Mouse (Mus musculus) lung, embryonic 14.5 days (tissue): Measurements from ENCODE around the gene Timp3. TPM values are rescaled to one million over a fixed set of nuclear protein-coding genes. Genes with fewer than 3 reads are reported as not detected.

Source experiments
- ATAC-seq: fragments of 200-750 bp; cut with Nextera tagmentation; 2 replicates; pipeline ENCODE4 v1.8.0; 2017; ENCODE audit warnings: mild to moderate bottlenecking, moderate TSS enrichment, moderate library complexity; ENCODE audit not compliant: insufficient read depth
- DNase-seq: peaks from one replicate; pipeline ENCODE4 v3.0.0-alpha.2; 2015
- H3K27ac ChIP-seq: fragments of 300-500 bp; sonication (generic); 2 replicates; pipeline ENCODE4 v1.5.1; 2014; ENCODE audit warnings: low read depth, mild to moderate bottlenecking, moderate library complexity
- H3K27me3 ChIP-seq: fragments of 300-500 bp; sonication (generic); 2 replicates; pipeline ENCODE4 v1.6.1; 2014; ENCODE audit warnings: low read length, control low read depth; ENCODE audit not compliant: insufficient read depth
- H3K36me3 ChIP-seq: fragments of 300-500 bp; sonication (generic); 2 replicates; pipeline ENCODE4 v1.6.1; 2014; ENCODE audit warnings: control low read depth; ENCODE audit not compliant: insufficient read depth
- H3K4me1 ChIP-seq: fragments of 300-500 bp; sonication (generic); 2 replicates; pipeline ENCODE4 v1.6.1; 2014; ENCODE audit warnings: antibody characterized with exemption, control low read depth; ENCODE audit not compliant: insufficient read depth
- H3K4me2 ChIP-seq: fragments of 300-500 bp; sonication (generic); 2 replicates; pipeline ENCODE4 v1.6.1; 2014; ENCODE audit warnings: mild to moderate bottlenecking
- H3K4me3 ChIP-seq: fragments of 300-500 bp; sonication (generic); 2 replicates; pipeline ENCODE4 v1.5.1; 2014; ENCODE audit warnings: low read depth, low read length
- H3K9ac ChIP-seq: fragments of 300-500 bp; sonication (generic); 2 replicates; pipeline ENCODE4 v1.6.1; 2014
- H3K9me3 ChIP-seq: fragments of 300-500 bp; sonication (generic); 2 replicates; pipeline ENCODE4 v1.6.1; 2016; ENCODE audit warnings: low read depth, low read length, control low read depth
- CTCF ChIP-seq: IDR thresholded peaks from 2 replicates; pipeline ENCODE4 v1.5.1; 2016; ENCODE audit warnings: antibody characterized with exemption, low read depth
- WGBS: fragments of 180-500 bp; shearing (Covaris S2); extraction: QIAGEN DNeasy Blood & Tissue Kit; methylation state at CpG from one replicate; pipeline ENCODE4 v1.1.7; 2014; 5-methylcytosine and 5-hydroxymethylcytosine counted together
- polyA plus RNA-seq: library from polyadenylated mRNA; unstranded; fragments of >200 nt; fragmentation: Nextera tagmentation; extraction: Ambion mirVana; gene quantifications from 2 replicates; pipeline ENCODE4 v1.2.1, GENCODE M21; 2014

Gene Timp3
- polyA plus RNA-seq, 1 experiment from 2014 or later = 44.1 TPM

- DNase-seq = no peak
- Histone ChIP-seq H3K4me2 (no peak overlapping the region), H3K36me3 (no peaks in the 10 kb centered on the region), H3K9me3 (no peaks in the 10 kb centered on the region), H3K27me3 (no peaks in the 10 kb centered on the region), H3K27ac (no peak overlapping the region), H3K9ac (no peak overlapping the region), H3K4me3 (no peak overlapping the region), H3K4me1 (peaks cover 11% of the 10 kb centered on the region)
- no peak for ATAC-seq
- TF ChIP-seq CTCF = no peak
- 87% methylated on average over 2 of the region's 2 CpGs for WGBS
These were observed 84.5 kb downstream of the Timp3 start for GRCm38 (mm10) chr10:86384655-86385054.

GRCm38 (mm10) chr10:86385656-86386055 lies 85.5 kb downstream of the Timp3 start:
- Histone ChIP-seq H3K4me2 (no peak overlapping the region), H3K4me3 (no peak overlapping the region), H3K36me3 (no peaks in the 10 kb centered on the region), H3K9me3 (no peaks in the 10 kb centered on the region), H3K9ac (no peak overlapping the region), H3K27me3 (no peaks in the 10 kb centered on the region), H3K27ac (no peak overlapping the region), H3K4me1 (peaks cover 11% of the 10 kb centered on the region)
- 78% methylated on average over 4 of the region's 4 CpGs for WGBS
- DNase-seq (no peak), ATAC-seq (no peak)
- TF ChIP-seq CTCF = no peak

- Histone ChIP-seq H3K27me3 (no peaks in the 10 kb centered on the region), H3K36me3 (no peaks in the 10 kb centered on the region), H3K27ac (no peak overlapping the region), H3K9me3 (no peaks in the 10 kb centered on the region), H3K4me3 (no peak overlapping the region), H3K9ac (no peak overlapping the region), H3K4me2 (no peak overlapping the region), H3K4me1 (peaks cover 11% of the 10 kb centered on the region)
- 84% methylated on average over 4 of the region's 4 CpGs for WGBS
- ATAC-seq = no peak
- TF ChIP-seq CTCF = no peak
- DNase-seq = no peak
These were observed 86.1 kb downstream of the Timp3 start for GRCm38 (mm10) chr10:86386232-86386631.

- H3K9ac ChIP-seq = no peak overlapping the region
- WGBS = 42% methylated on average over 5 of the region's 5 CpGs
- H3K4me2 ChIP-seq = no peak overlapping the region
- no peaks in the 10 kb centered on the region for H3K9me3 ChIP-seq
- peak; percentile 53 for DNase-seq
- no peak overlapping the region for H3K4me3 ChIP-seq
- no peak for TF ChIP-seq CTCF
- no peak overlapping the region for H3K27ac ChIP-seq
- no peaks in the 10 kb centered on the region for H3K36me3 ChIP-seq
- ATAC-seq = no peak
- no peaks in the 10 kb centered on the region for H3K27me3 ChIP-seq
- H3K4me1 ChIP-seq = peaks cover 11% of the 10 kb centered on the region
These were observed 87.8 kb downstream of the Timp3 start for GRCm38 (mm10) chr10:86387821-86388440.

GRCm38 (mm10) chr10:86388803-86389202 lies 88.6 kb downstream of the Timp3 start:
- 75% methylated on average over 6 of the region's 6 CpGs for WGBS
- H3K9ac ChIP-seq = no peak overlapping the region

GRCm38 (mm10) chr10:86389357-86389756 lies 89.2 kb downstream of the Timp3 start:
- H3K27me3 ChIP-seq = no peaks in the 10 kb centered on the region
- ATAC-seq (no peak), DNase-seq (no peak)
- no peaks in the 10 kb centered on the region for H3K36me3 ChIP-seq
- no peak for TF ChIP-seq CTCF
- H3K4me2 ChIP-seq = no peak overlapping the region
- no peak overlapping the region for H3K4me3 ChIP-seq
- no peaks in the 10 kb centered on the region for H3K9me3 ChIP-seq
- WGBS = 70% methylated on average over 3 of the region's 3 CpGs
- H3K9ac ChIP-seq = no peak overlapping the region
- no peak overlapping the region for H3K27ac ChIP-seq
- H3K4me1 ChIP-seq = peaks cover 11% of the 10 kb centered on the region

More at GRCm38 (mm10) chr10:86388803-86389202, 88.6 kb downstream of the Timp3 start:
- Histone ChIP-seq H3K4me1 (peaks cover 11% of the 10 kb centered on the region), H3K27me3 (no peaks in the 10 kb centered on the region), H3K36me3 (no peaks in the 10 kb centered on the region), H3K27ac (no peak overlapping the region), H3K4me3 (no peak overlapping the region), H3K9me3 (no peaks in the 10 kb centered on the region), H3K4me2 (no peak overlapping the region)
- no peak for DNase-seq
- ATAC-seq = no peak
- TF ChIP-seq CTCF = no peak

GRCm38 (mm10) chr10:86389913-86390312 lies 89.7 kb downstream of the Timp3 start:
- H3K4me2 ChIP-seq = no peak overlapping the region
- H3K9me3 ChIP-seq = no peaks in the 10 kb centered on the region
- H3K4me3 ChIP-seq = no peak overlapping the region
- no peak for DNase-seq
- H3K36me3 ChIP-seq = no peaks in the 10 kb centered on the region
- H3K9ac ChIP-seq = no peak overlapping the region
- TF ChIP-seq CTCF = no peak
- 43% methylated on average over 2 of the region's 2 CpGs for WGBS
- H3K27me3 ChIP-seq = no peaks in the 10 kb centered on the region
- no peak overlapping the region for H3K27ac ChIP-seq
- H3K4me1 ChIP-seq = peaks cover 11% of the 10 kb centered on the region
- ATAC-seq = no peak
